Mouse (Mus musculus) embryonic facial prominence, embryonic 10.5 days (tissue): Measurements from ENCODE around the gene 1700029H14Rik. TPM values are rescaled to one million over a fixed set of nuclear protein-coding genes. Genes with fewer than 3 reads are reported as not detected.

Experiments
- DNase-seq: peaks from one replicate; pipeline ENCODE4 v3.0.0-alpha.2; 2017; ENCODE audit warnings: low spot score
- H3K27ac ChIP-seq: fragments of 300-500 bp; sonication (generic); replicated peaks from 2 replicates; pipeline ENCODE4 v1.5.1; 2016; ENCODE audit warnings: mild to moderate bottlenecking
- H3K27me3 ChIP-seq: fragments of 300-500 bp; sonication (generic); replicated peaks from 2 replicates; pipeline ENCODE4 v1.6.1; 2016; ENCODE audit warnings: low read depth, mild to moderate bottlenecking; ENCODE audit not compliant: poor library complexity, severe bottlenecking
- H3K36me3 ChIP-seq: fragments of 300-500 bp; sonication (generic); replicated peaks from 2 replicates; pipeline ENCODE4 v1.6.1; 2016; ENCODE audit warnings: mild to moderate bottlenecking, moderate library complexity
- H3K4me1 ChIP-seq: fragments of 300-500 bp; sonication (generic); 2 replicates; pipeline ENCODE4 v1.6.1; 2016
- H3K4me3 ChIP-seq: fragments of 300-500 bp; sonication (generic); 2 replicates; pipeline ENCODE4 v1.5.1; 2016; ENCODE audit warnings: mild to moderate bottlenecking, moderate library complexity
- H3K9me3 ChIP-seq: fragments of 300-500 bp; sonication (generic); 2 replicates; pipeline ENCODE4 v1.6.1; 2016; ENCODE audit warnings: mild to moderate bottlenecking
- WGBS: fragments of 180-500 bp; shearing (Covaris S2); methylation state at CpG from one replicate; pipeline ENCODE4 v1.1.7; 2016; 5-methylcytosine and 5-hydroxymethylcytosine counted together
- polyA plus RNA-seq: library from polyadenylated mRNA; unstranded; fragments of >200 nt; fragmentation: Nextera tagmentation; extraction: Ambion mirVana; gene quantifications from 2 replicates; pipeline ENCODE4 v1.2.1, GENCODE M21; 2016

Gene 1700029H14Rik
- polyA plus RNA-seq, 1 experiment from 2014 or later, result not detected

- Histone ChIP-seq H3K27ac (no peak overlapping the region), H3K9me3 (no peaks in the 10 kb centered on the region), H3K4me3 (no peak overlapping the region), H3K36me3 (no peaks in the 10 kb centered on the region), H3K4me1 (no peaks in the 10 kb centered on the region), H3K27me3 (no peaks in the 10 kb centered on the region)
- WGBS, result 92% methylated on average over 7 of the region's 7 CpGs
- no peak for DNase-seq
Observed at GRCm38 (mm10) chr8:13516011-13516442, 46.2 kb downstream of the 1700029H14Rik start.

- no peaks in the 10 kb centered on the region for H3K36me3 ChIP-seq
- H3K9me3 ChIP-seq, result no peaks in the 10 kb centered on the region
Observed at GRCm38 (mm10) chr8:13513556-13514370, 48.5 kb downstream of the 1700029H14Rik start.

GRCm38 (mm10) chr8:13512677-13513076 lies 49.6 kb downstream of the 1700029H14Rik start:
- no peak for DNase-seq
- H3K9me3 ChIP-seq, result no peaks in the 10 kb centered on the region
- H3K4me3 ChIP-seq, result no peak overlapping the region
- no peaks in the 10 kb centered on the region for H3K27me3 ChIP-seq
- no peak overlapping the region for H3K27ac ChIP-seq
- WGBS, result 81% methylated on average over 6 of the region's 6 CpGs
- no peaks in the 10 kb centered on the region for H3K36me3 ChIP-seq
- H3K4me1 ChIP-seq, result no peaks in the 10 kb centered on the region

More at GRCm38 (mm10) chr8:13513556-13514370, 48.5 kb downstream of the 1700029H14Rik start:
- Histone ChIP-seq H3K27me3 (no peaks in the 10 kb centered on the region), H3K4me1 (no peaks in the 10 kb centered on the region), H3K27ac (no peak overlapping the region), H3K4me3 (no peak overlapping the region)
- DNase-seq, result no peak
- WGBS, result 85% methylated on average over 5 of the region's 5 CpGs

GRCm38 (mm10) chr8:13512016-13512415 lies 50.2 kb downstream of the 1700029H14Rik start:
- Histone ChIP-seq H3K27ac (no peak overlapping the region), H3K27me3 (no peaks in the 10 kb centered on the region), H3K4me1 (no peaks in the 10 kb centered on the region), H3K4me3 (no peak overlapping the region), H3K9me3 (no peaks in the 10 kb centered on the region), H3K36me3 (no peaks in the 10 kb centered on the region)
- WGBS, result 76% methylated on average over 5 of the region's 5 CpGs
- DNase-seq, result no peak

GRCm38 (mm10) chr8:13507284-13507937 lies 54.9 kb downstream of the 1700029H14Rik start:
- Histone ChIP-seq H3K4me1 (no peaks in the 10 kb centered on the region), H3K36me3 (no peaks in the 10 kb centered on the region), H3K27ac (no peak overlapping the region), H3K27me3 (no peaks in the 10 kb centered on the region), H3K9me3 (no peaks in the 10 kb centered on the region), H3K4me3 (no peak overlapping the region)
- DNase-seq, result no peak
- WGBS, result 87% methylated on average over 3 of the region's 3 CpGs

GRCm38 (mm10) chr8:13506849-13507248 lies 55.4 kb downstream of the 1700029H14Rik start:
- no peak for DNase-seq
- Histone ChIP-seq H3K9me3 (no peaks in the 10 kb centered on the region), H3K4me1 (no peaks in the 10 kb centered on the region), H3K27ac (no peak overlapping the region), H3K4me3 (no peak overlapping the region), H3K27me3 (no peaks in the 10 kb centered on the region), H3K36me3 (no peaks in the 10 kb centered on the region)
- 59% methylated on average over 4 of the region's 4 CpGs for WGBS

GRCm38 (mm10) chr8:13504894-13505674 lies 57.2 kb downstream of the 1700029H14Rik start:
- DNase-seq, result no peak
- Histone ChIP-seq H3K27ac (no peak overlapping the region), H3K9me3 (no peaks in the 10 kb centered on the region)

GRCm38 (mm10) chr8:13503936-13504606 lies 58.2 kb downstream of the 1700029H14Rik start:
- H3K27ac ChIP-seq, result no peak overlapping the region
- no peak for DNase-seq
- no peak overlapping the region for H3K4me3 ChIP-seq
- no peaks in the 10 kb centered on the region for H3K36me3 ChIP-seq
- H3K27me3 ChIP-seq, result no peaks in the 10 kb centered on the region
- WGBS, result 90% methylated on average over 8 of the region's 8 CpGs
- H3K9me3 ChIP-seq, result no peaks in the 10 kb centered on the region
- no peaks in the 10 kb centered on the region for H3K4me1 ChIP-seq

More at GRCm38 (mm10) chr8:13504894-13505674, 57.2 kb downstream of the 1700029H14Rik start:
- H3K36me3 ChIP-seq, result no peaks in the 10 kb centered on the region
- H3K27me3 ChIP-seq, result no peaks in the 10 kb centered on the region
- H3K4me1 ChIP-seq, result no peaks in the 10 kb centered on the region
- no peak overlapping the region for H3K4me3 ChIP-seq

- no peaks in the 10 kb centered on the region for H3K27me3 ChIP-seq
- no peak for DNase-seq
- H3K4me1 ChIP-seq, result no peaks in the 10 kb centered on the region
- 83% methylated on average over 3 of the region's 3 CpGs for WGBS
- H3K36me3 ChIP-seq, result no peaks in the 10 kb centered on the region
- no peaks in the 10 kb centered on the region for H3K9me3 ChIP-seq
- no peak overlapping the region for H3K27ac ChIP-seq
- H3K4me3 ChIP-seq, result no peak overlapping the region
Observed at GRCm38 (mm10) chr8:13501221-13501620, 61.0 kb downstream of the 1700029H14Rik start.

Other genes starting within 250 kb of the 1700029H14Rik start
- 182 and 193 TPM in 2 replicates for gene Tfdp1, start 223.7 kb downstream of the 1700029H14Rik start, polyA plus RNA-seq
- gene Atp4b, start 165.6 kb downstream of the 1700029H14Rik start, polyA plus RNA-seq, result not detected in 2 replicates
- 0.02 and 0.03 TPM in 2 replicates for gene Grk1, start 157.4 kb downstream of the 1700029H14Rik start, polyA plus RNA-seq
- 0.13 and 0.20 TPM in 2 replicates for gene Tmem255b, start 127.3 kb downstream of the 1700029H14Rik start, polyA plus RNA-seq
- 7.8 and 8.2 TPM in 2 replicates for gene Gas6, start 68.0 kb downstream of the 1700029H14Rik start, polyA plus RNA-seq
- gene Rasa3, start 115.1 kb upstream of the 1700029H14Rik start, polyA plus RNA-seq, result 26.3 and 27.3 TPM in 2 replicates
- 0.24 and 0.70 TPM in 2 replicates for gene Cfap97d2, start 143.4 kb upstream of the 1700029H14Rik start, polyA plus RNA-seq
- gene Cdc16, start 195.2 kb upstream of the 1700029H14Rik start, polyA plus RNA-seq, result 219 and 223 TPM in 2 replicates
- gene Upf3a, start 223.2 kb upstream of the 1700029H14Rik start, polyA plus RNA-seq, result 39.2 and 42.5 TPM in 2 replicates